Mouse (Mus musculus) E14TG2a.4 (cell line): ENCODE data around the gene Tmem265.

ENCODE experiments used
- H3K27me3 ChIP-seq: 2 replicates; pipeline ENCODE4 v1.6.1; 2014; ENCODE audit warnings: low read length, control low read depth; ENCODE audit not compliant: insufficient read depth
- H3K36me3 ChIP-seq: 2 replicates; pipeline ENCODE4 v1.6.1; 2014; ENCODE audit warnings: low read length, control low read depth; ENCODE audit not compliant: insufficient read depth
- H3K4me1 ChIP-seq: replicated peaks from 2 replicates; pipeline ENCODE4 v1.6.1; 2014; ENCODE audit warnings: low read depth, low read length, control low read depth
- H3K4me3 ChIP-seq: replicated peaks from 2 replicates; pipeline ENCODE4 v1.5.1; 2014; ENCODE audit warnings: mild to moderate bottlenecking, low read length
- H3K9me3 ChIP-seq: 2 replicates; pipeline ENCODE4 v1.6.1; 2014; ENCODE audit warnings: low read length, control low read depth
- CTCF ChIP-seq: conservative IDR thresholded peaks from 2 replicates; pipeline ENCODE4 v1.5.1; 2014; ENCODE audit warnings: low read length
- NANOG ChIP-seq: IDR thresholded peaks from 2 replicates; pipeline ENCODE4 v1.6.1; 2014; ENCODE audit warnings: borderline replicate concordance, low read length, mixed read lengths
- POU5F1 ChIP-seq: IDR thresholded peaks from 2 replicates; pipeline ENCODE4 v1.6.1; 2014; ENCODE audit warnings: low read length, borderline replicate concordance

Tmem265 gene

DNA sequence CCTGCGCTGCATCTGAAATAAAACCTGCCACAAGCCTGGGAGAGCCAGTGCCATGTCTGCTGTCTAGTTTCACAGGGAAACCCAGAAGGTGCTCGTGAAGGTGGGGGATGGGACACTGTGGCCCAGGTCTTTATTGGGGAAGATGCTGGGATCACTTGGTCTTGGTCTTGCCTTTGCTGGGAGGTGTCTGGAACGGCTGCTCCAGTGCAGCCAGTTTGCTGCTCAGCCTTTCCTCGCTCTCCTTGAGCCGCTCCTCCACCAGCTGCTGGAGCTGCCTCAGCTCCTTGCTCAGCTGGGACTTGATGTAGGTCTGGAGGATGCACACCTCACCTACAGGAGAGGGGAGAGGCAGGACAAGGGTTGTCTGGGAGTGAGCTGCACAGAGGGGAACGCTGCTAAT is 22.1 kb downstream of the Tmem265 start:
- no peaks in the 10 kb centered on the region for H3K9me3 ChIP-seq
- TF ChIP-seq CTCF (no peak), NANOG (no peak), POU5F1 (no peak)
- H3K4me1 ChIP-seq, result peaks cover 33% of the 10 kb centered on the region
- H3K36me3 ChIP-seq, result peaks cover 70% of the 10 kb centered on the region
- H3K4me3 ChIP-seq, result no peak overlapping the region
- H3K27me3 ChIP-seq, result no peaks in the 10 kb centered on the region

DNA sequence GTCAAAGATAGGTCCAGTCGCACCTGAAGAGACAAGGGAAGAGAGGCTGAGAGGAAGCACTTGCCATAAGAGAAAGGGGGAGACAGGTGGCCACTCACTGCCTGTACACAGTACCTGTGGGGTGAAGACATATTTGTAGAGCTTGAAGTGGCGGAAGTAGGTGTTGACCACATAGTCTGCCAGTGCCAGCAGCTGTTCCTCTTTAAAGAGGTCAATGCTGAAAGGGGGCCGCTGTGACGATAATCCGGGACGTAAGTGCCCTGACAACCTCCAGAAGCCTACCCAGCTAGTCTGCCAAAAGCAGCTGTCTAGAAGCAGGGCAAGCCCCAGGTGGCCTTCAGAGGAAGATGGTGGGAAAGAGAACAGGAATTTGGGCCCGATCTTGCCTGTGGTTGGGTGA is 23.8 kb downstream of the Tmem265 start:
- TF ChIP-seq POU5F1 (no peak), CTCF (no peak), NANOG (no peak)
- Histone ChIP-seq H3K36me3 (peaks cover 62% of the 10 kb centered on the region), H3K27me3 (no peaks in the 10 kb centered on the region), H3K9me3 (no peaks in the 10 kb centered on the region), H3K4me1 (peaks cover 42% of the 10 kb centered on the region), H3K4me3 (no peak overlapping the region)

DNA sequence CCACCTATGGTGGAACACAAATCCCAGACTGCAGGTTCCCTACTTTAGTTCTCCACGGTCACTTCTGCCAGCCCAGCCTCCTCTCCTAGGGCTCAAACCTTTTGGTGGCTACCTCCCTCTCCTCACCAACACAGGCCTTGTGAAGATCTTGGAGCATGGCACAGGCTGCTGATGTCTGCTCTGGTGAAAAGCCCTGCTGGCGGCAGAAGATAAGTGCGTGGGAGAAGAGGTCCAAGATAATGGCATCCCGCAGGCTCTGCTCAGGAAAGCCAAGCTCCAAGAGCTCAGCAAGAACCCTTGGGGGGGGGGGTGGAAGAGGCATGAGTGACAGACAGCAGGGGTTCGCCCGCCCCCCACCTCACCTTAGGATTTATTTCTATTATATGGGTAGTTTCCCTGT is 25.0 kb downstream of the Tmem265 start:
- Histone ChIP-seq H3K4me3 (no peak overlapping the region), H3K27me3 (no peaks in the 10 kb centered on the region), H3K36me3 (peaks cover 62% of the 10 kb centered on the region), H3K4me1 (peaks cover 53% of the 10 kb centered on the region), H3K9me3 (no peaks in the 10 kb centered on the region)
- TF ChIP-seq NANOG (no peak), CTCF (no peak), POU5F1 (no peak)

DNA sequence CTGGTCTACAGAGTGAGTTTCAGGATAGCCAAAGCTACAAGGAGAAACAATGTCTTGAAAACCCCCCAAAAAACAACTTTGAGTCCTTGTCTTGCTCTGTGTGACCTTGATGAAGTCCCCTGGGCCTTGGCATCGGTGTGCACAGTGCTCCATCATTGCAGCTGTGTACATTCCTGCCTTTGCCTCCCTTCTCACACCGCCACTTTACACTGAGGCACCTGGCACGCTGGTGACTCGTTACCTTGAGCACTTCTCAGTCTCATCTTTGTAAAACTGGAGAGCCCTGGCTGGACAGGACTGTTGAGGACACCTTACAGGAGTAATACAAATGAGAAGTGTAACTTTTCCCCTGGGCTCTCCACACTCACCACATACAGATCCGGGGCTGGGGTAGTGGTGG is 26.0 kb downstream of the Tmem265 start:
- no peaks in the 10 kb centered on the region for H3K9me3 ChIP-seq
- H3K36me3 ChIP-seq, result peaks cover 62% of the 10 kb centered on the region
- peak overlapping the region; percentile 99 for H3K4me3 ChIP-seq
- H3K4me1 ChIP-seq, result peaks cover 64% of the 10 kb centered on the region
- no peaks in the 10 kb centered on the region for H3K27me3 ChIP-seq
- TF ChIP-seq NANOG (no peak), POU5F1 (no peak), CTCF (no peak)

DNA sequence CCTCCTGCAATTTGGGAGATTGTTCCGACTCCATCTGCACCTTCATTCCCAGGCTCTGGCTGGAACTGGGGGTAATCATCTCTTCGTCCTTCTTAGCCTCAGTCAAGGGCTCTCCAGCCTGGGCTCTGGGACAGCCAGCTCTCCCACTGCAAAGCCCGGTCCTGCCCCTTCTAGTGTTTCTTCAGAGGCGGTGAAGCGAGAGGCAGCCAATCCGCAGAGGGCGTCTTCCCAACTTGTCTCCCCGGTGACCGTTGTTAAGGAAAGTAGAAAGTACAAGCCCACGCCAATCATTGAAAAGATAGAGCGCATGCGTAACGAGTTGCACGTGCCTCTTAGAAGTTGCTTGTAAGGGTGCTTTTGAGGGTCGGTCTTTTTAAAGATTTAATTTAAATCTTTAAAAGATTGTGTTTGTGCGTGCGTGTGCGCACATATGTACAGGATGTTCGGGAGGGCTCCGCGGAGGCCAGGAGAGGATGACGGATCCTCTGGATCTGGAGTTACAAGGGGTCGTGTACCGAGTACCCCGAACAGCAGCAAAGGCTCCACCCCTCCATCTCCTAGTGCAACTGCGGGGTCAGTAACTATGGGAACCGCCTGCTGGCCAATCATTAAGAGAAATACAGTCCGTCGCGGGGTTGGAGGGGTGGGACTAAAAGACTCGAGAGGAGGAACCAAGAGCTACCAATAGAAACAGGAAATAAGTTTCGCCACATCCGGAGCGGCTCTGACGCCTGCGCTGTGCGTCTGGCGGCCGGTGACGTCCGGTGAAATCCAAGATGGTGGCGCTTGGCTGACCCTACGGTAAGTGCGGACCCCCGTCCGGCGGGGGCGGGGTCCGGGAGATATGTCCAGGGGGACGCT is 27.1 kb downstream of the Tmem265 start, which contains the start of the genes Ccdc189 and Rnf40:
Gene Ccdc189 (minus strand): TSS at position 585 of the 861 bp plus-strand sequence.
Gene Rnf40 (plus strand): TSS at position 757 of the 861 bp plus-strand sequence.
- H3K4me3 ChIP-seq, result peak within 1 kb of the TSS; percentile 99
- H3K27me3 ChIP-seq, result no peaks in the 10 kb centered on the region
- no peaks in the 10 kb centered on the region for H3K9me3 ChIP-seq
- TF ChIP-seq POU5F1 (no peak), CTCF (no peak), NANOG (no peak)
- H3K36me3 ChIP-seq, result peaks cover 62% of the 10 kb centered on the region
- peaks cover 69% of the 10 kb centered on the region for H3K4me1 ChIP-seq

DNA sequence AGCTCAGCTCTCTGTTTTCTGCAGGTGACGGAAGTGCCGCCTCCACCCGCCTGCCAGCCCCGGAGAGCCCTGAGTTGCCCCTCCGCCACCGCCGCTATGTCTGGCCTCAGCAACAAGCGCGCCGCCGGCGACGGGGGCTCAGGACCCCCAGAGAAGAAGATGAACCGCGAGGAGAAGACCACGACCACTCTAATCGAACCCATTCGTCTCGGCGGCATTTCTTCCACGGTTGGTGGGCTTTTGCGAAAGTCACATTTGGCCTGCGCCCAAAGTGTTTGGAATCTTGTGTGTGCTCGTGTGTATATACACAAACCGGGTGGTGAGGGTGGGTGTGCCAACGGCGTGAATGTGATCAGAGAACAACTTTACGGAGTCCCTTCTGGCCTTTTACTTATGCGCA is 27.7 kb downstream of the Tmem265 start:
- no peaks in the 10 kb centered on the region for H3K9me3 ChIP-seq
- peaks cover 62% of the 10 kb centered on the region for H3K36me3 ChIP-seq
- peak overlapping the region; percentile 99 for H3K4me3 ChIP-seq
- H3K27me3 ChIP-seq, result no peaks in the 10 kb centered on the region
- peaks cover 65% of the 10 kb centered on the region for H3K4me1 ChIP-seq
- TF ChIP-seq CTCF, result no peak
- no peak for TF ChIP-seq POU5F1
- TF ChIP-seq NANOG, result no peak

DNA sequence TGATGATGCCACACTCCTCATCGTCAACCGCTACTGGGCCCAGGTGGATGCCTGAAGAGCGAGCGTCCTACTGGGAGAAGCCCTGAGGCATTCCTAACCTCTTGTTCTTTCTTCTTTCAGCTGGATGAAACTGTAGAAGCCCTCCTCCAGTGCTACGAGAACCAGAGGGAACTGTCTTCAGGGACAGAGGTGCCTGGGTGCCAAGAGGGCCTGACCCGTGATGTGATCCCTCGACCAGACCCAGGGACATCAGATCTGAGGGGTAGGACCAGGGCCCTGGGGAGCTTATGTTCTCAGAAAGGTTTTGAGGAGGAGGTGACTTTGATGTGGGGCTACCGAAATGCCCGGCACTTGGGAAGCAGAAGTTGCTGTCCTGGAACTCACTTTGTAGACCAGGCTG is 28.4 kb downstream of the Tmem265 start:
- no peak for TF ChIP-seq POU5F1
- no peak for TF ChIP-seq CTCF
- no peak for TF ChIP-seq NANOG
- Histone ChIP-seq H3K4me3 (peak overlapping the region; percentile 99), H3K9me3 (no peaks in the 10 kb centered on the region), H3K27me3 (no peaks in the 10 kb centered on the region), H3K4me1 (peaks cover 62% of the 10 kb centered on the region), H3K36me3 (peaks cover 62% of the 10 kb centered on the region)

DNA sequence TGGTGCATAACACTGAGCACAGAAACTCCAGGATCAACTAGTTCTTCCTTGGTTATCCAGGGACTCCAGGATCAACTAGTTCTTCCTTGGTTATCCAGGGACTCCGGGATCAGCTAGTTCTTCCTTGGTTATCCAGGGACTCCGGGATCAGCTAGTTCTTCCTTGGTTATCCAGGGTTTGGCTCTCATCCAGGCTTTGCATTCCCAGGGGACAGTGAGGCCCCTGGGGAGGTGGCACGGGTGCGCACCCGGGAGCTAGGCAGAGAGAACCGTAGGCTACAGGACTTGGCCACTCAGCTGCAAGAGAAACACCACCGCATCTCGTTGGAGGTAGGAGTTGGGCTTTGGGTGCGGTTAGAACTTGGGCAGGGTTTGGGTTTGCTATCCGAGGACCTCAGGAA is 29.9 kb downstream of the Tmem265 start:
- TF ChIP-seq NANOG (no peak), CTCF (no peak), POU5F1 (no peak)

More for the DNA sequence above, 29.9 kb downstream of the Tmem265 start:
- Histone ChIP-seq H3K4me3 (peak overlapping the region; percentile 24), H3K27me3 (no peaks in the 10 kb centered on the region), H3K4me1 (peaks cover 58% of the 10 kb centered on the region), H3K36me3 (peaks cover 69% of the 10 kb centered on the region), H3K9me3 (no peaks in the 10 kb centered on the region)
